ENCODE assay signal across 10 mouse cellular contexts in genomic region chr6:91707886-91708564, GRCm38 (mm10). TPM values are rescaled to one million over a fixed set of nuclear protein-coding genes. Genes with fewer than 3 reads are reported as not detected.
DNase-seq lines count a peak whose midpoint lies in the region; ATAC-seq and TF ChIP-seq lines count a peak whose summit lies in the region.
"Had no signal": no experiment of that assay in that cellular context is flagged by ENCODE, and none has a peak within 500 bp of the region (broad histone marks: within the 10 kb centered on the region; RNA-seq: fewer than 3 reads in every experiment).

No protein-coding gene starts in this region.

- TF ChIP-seq POLR2A in small intestine, adult 2 months (IDR thresholded peaks at IDR 0.05; ENCODE audit: low read depth, low read length), result no peak

- peaks cover 52% of the 10 kb centered on the region for H3K4me1 ChIP-seq in midbrain, embryonic 13.5 days (replicated peaks)
- H3K4me1 ChIP-seq in midbrain, embryonic 10.5 days, result peaks cover 34% of the 10 kb centered on the region
- peaks cover 32% of the 10 kb centered on the region for H3K4me1 ChIP-seq in hindbrain, embryonic 16.5 days (ENCODE audit: control insufficient read depth, insufficient read depth, low read depth, low read length)
- peaks cover 39% of the 10 kb centered on the region for H3K4me1 ChIP-seq in small intestine, adult 2 months (ENCODE audit: control insufficient read depth, insufficient read depth, insufficient read length, low read length)

- DNase-seq in cerebellum, postnatal 10 days, result peak; percentile 71 to 74
- no peak for DNase-seq in cerebellum, postnatal 4 days (ENCODE audit: low spot score in 2 of 2)
- DNase-seq in midbrain, embryonic 10.5 days (ENCODE audit: low spot score), result no peak
- DNase-seq in embryo, embryonic 9.5 days (ENCODE audit: extremely low spot score), result no peak
- DNase-seq: heart, postnatal 4 days had no signal

- no peak for TF ChIP-seq CTCF in small intestine, adult 2 months (IDR thresholded peaks at IDR 0.05; ENCODE audit: extremely low read depth, insufficient read length, insufficient replicate concordance, low read depth, low read length)

- peak overlapping the region; percentile 87 for H3K27ac ChIP-seq in midbrain, embryonic 13.5 days
- H3K27ac ChIP-seq in midbrain, embryonic 10.5 days (replicated peaks), result no peak overlapping the region
- peak overlapping the region; percentile 79 for H3K27ac ChIP-seq in hindbrain, embryonic 16.5 days (ENCODE audit: low read depth, low read length)
- peak overlapping the region; percentile 58 for H3K27ac ChIP-seq in small intestine, adult 2 months (ENCODE audit: insufficient read depth, low read depth, low read length)

- H3K4me3 ChIP-seq in midbrain, embryonic 13.5 days (replicated peaks), result no peak overlapping the region
- H3K4me3 ChIP-seq in midbrain, embryonic 10.5 days, result no peak overlapping the region
- H3K4me3 ChIP-seq in hindbrain, embryonic 16.5 days (ENCODE audit: low read length), result no peak overlapping the region
- H3K4me3 ChIP-seq in small intestine, adult 2 months (ENCODE audit: low read depth, low read length), result no peak overlapping the region

- H3K9me3 ChIP-seq in midbrain, embryonic 13.5 days, result no peaks in the 10 kb centered on the region
- H3K9me3 ChIP-seq in midbrain, embryonic 10.5 days (replicated peaks), result peaks cover 5% of the 10 kb centered on the region; the same call in 1 of the 2 replicates
- H3K9me3 ChIP-seq in hindbrain, embryonic 16.5 days (ENCODE audit: control insufficient read depth, low read length), result no peaks in the 10 kb centered on the region

- H3K9ac ChIP-seq in midbrain, embryonic 13.5 days (replicated peaks), result 0 out of 2 replicates have a peak overlapping the region, but pooled peaks have one; percentile 32
- H3K9ac ChIP-seq in hindbrain, embryonic 16.5 days (ENCODE audit: low read depth, low read length), result no peak overlapping the region

- H3K27me3 ChIP-seq in midbrain, embryonic 13.5 days, result no peaks in the 10 kb centered on the region
- H3K27me3 ChIP-seq in midbrain, embryonic 10.5 days (ENCODE audit: low read depth, poor library complexity, severe bottlenecking), result no peaks in the 10 kb centered on the region
- no peaks in the 10 kb centered on the region for H3K27me3 ChIP-seq in hindbrain, embryonic 16.5 days (replicated peaks; ENCODE audit: control insufficient read depth, insufficient read depth, low read length)
- H3K27me3 ChIP-seq in small intestine, adult 2 months (ENCODE audit: control insufficient read depth, insufficient read depth, low read length), result no peaks in the 10 kb centered on the region
- H3K27me3 ChIP-seq: Patski had no signal

- H3K36me3 ChIP-seq in midbrain, embryonic 13.5 days, result peaks cover 44% of the 10 kb centered on the region
- peaks cover 67% of the 10 kb centered on the region for H3K36me3 ChIP-seq in midbrain, embryonic 10.5 days
- peaks cover 8% of the 10 kb centered on the region; the same call in 1 of the 2 replicates for H3K36me3 ChIP-seq in hindbrain, embryonic 16.5 days (ENCODE audit: control insufficient read depth, insufficient read depth, low read length)
- peaks cover 36% of the 10 kb centered on the region for H3K36me3 ChIP-seq in small intestine, adult 2 months (ENCODE audit: control insufficient read depth, insufficient read depth, low read length)

- ATAC-seq in midbrain, embryonic 13.5 days, result peak; percentile 66
- ATAC-seq in hindbrain, embryonic 16.5 days, result peak; percentile 67
- ATAC-seq in granulocyte monocyte progenitor cell, adult 5-6 weeks (replicated peaks; ENCODE audit: poor library complexity, severe bottlenecking), result no peak
- ATAC-seq: Patski had no signal

- WGBS in midbrain, embryonic 13.5 days, result 72% methylated on average over 11 of the region's 11 CpGs
- WGBS in midbrain, embryonic 10.5 days, result 94% methylated on average over 11 of the region's 11 CpGs
- 52% methylated on average over 11 of the region's 11 CpGs for WGBS in hindbrain, embryonic 16.5 days
- WGBS in small intestine, adult 2 months, result 49% methylated on average over 11 of the region's 11 CpGs

- H3K4me2 ChIP-seq in midbrain, embryonic 13.5 days (replicated peaks), result no peak overlapping the region
- no peak overlapping the region for H3K4me2 ChIP-seq in hindbrain, embryonic 16.5 days (ENCODE audit: low read length)

RNA-seq across cellular contexts. Expression of gene Slc6a6, which starts 24.2 kb away (rescaled TPM):
- polyA plus RNA-seq in midbrain, embryonic 13.5 days (2015; fragmentation: Nextera tagmentation; extraction: Ambion mirVana), result 84.4 and 89.8 TPM in 2 replicates
- polyA plus RNA-seq in midbrain, embryonic 10.5 days (2016; fragmentation: Nextera tagmentation; extraction: Ambion mirVana), result 49.5 and 63.7 TPM in 2 replicates
- 108 TPM in 2 replicates for polyA plus RNA-seq in hindbrain, embryonic 16.5 days (2015; fragmentation: Nextera tagmentation; extraction: Ambion mirVana)
- 44.0 and 124 TPM in 2 replicates for polyA plus RNA-seq in small intestine, adult 2 months (2012; rRNA removed)
- 42.8 and 42.9 TPM in 2 replicates for total RNA-seq in granulocyte monocyte progenitor cell, adult 5-6 weeks (2014; fragmentation: Nextera tagmentation)
- 18.9 and 30.2 TPM in 2 replicates for total RNA-seq in granulocyte monocyte progenitor cell, adult 5-6 weeks (2017)

Comparison
In these comparisons a context has a peak if more than half of its experiments do, and no peak if none do; other contexts are left out.
1. DNase-seq: peak in cerebellum, postnatal 10 days (2 of 2); none in cerebellum, postnatal 4 days (0 of 2), midbrain, embryonic 10.5 days (single experiment) and embryo, embryonic 9.5 days (single experiment).